ENCODE assay signal across 8 mouse cellular contexts in genomic region chr11:4874551-4874950, GRCm38 (mm10). TPM values are rescaled to one million over a fixed set of nuclear protein-coding genes. Genes with fewer than 3 reads are reported as not detected.
DNase-seq lines count a peak whose midpoint lies in the region; ATAC-seq and TF ChIP-seq lines count a peak whose summit lies in the region.

No protein-coding gene starts in this region.

- no peaks in the 10 kb centered on the region for H3K9me3 ChIP-seq in embryonic facial prominence, embryonic 11.5 days (replicated peaks; ENCODE audit: control insufficient read depth, low read length)

- no peaks in the 10 kb centered on the region; the same call in 1 of the 2 replicates for H3K36me3 ChIP-seq in embryonic facial prominence, embryonic 11.5 days (replicated peaks; ENCODE audit: control insufficient read depth, insufficient read depth, low read depth, low read length)
- H3K36me3 ChIP-seq in kidney, adult 2 months (ENCODE audit: control insufficient read depth, insufficient read depth, low read length), result no peaks in the 10 kb centered on the region

- no peaks in the 10 kb centered on the region for H3K4me1 ChIP-seq in embryonic facial prominence, embryonic 11.5 days (ENCODE audit: control insufficient read depth, insufficient read depth, low read length)
- peaks cover 8% of the 10 kb centered on the region; the same call in 1 of the 2 replicates for H3K4me1 ChIP-seq in kidney, adult 2 months (ENCODE audit: control insufficient read depth, insufficient read depth, low read length)

- peak overlapping the region; percentile 85 for H3K4me3 ChIP-seq in layer of hippocampus, adult 2 months
- H3K4me3 ChIP-seq in embryonic facial prominence, embryonic 11.5 days (ENCODE audit: low read depth, low read length), result peak overlapping the region; percentile 72
- peak overlapping the region; percentile 75 for H3K4me3 ChIP-seq in kidney, adult 2 months (ENCODE audit: insufficient read depth, low read depth, low read length)

- H3K4me2 ChIP-seq in embryonic facial prominence, embryonic 11.5 days (ENCODE audit: low read depth, low read length), result peak overlapping the region; percentile 73

- TF ChIP-seq POLR2A in kidney, adult 2 months (IDR thresholded peaks at IDR 0.05; ENCODE audit: low read depth, low read length), result peak; percentile 58

- H3K27ac ChIP-seq in layer of hippocampus, adult 2 months, result no peak overlapping the region
- no peak overlapping the region for H3K27ac ChIP-seq in embryonic facial prominence, embryonic 11.5 days (replicated peaks; ENCODE audit: low read depth, low read length)
- peak overlapping the region; percentile 83 for H3K27ac ChIP-seq in kidney, adult 2 months (ENCODE audit: insufficient read depth, low read depth, low read length)

- peak overlapping the region; percentile 77 for H3K9ac ChIP-seq in embryonic facial prominence, embryonic 11.5 days (replicated peaks; ENCODE audit: low read length)

- 8% methylated on average over 10 of the region's 10 CpGs for WGBS in embryonic facial prominence, embryonic 11.5 days
- WGBS in kidney, adult 2 months, result 5% methylated on average over 10 of the region's 10 CpGs

- no peak for DNase-seq in layer of hippocampus, adult 2 months (ENCODE audit: low spot score in 2 of 2)
- no peak for DNase-seq in layer of hippocampus, adult 9-10 months (ENCODE audit: low spot score)
- DNase-seq in embryonic facial prominence, embryonic 11.5 days (ENCODE audit: low spot score), result no peak
- DNase-seq in kidney, adult 2 months, result peak; percentile 89
- DNase-seq in thymus, postnatal 4 days, result peak; percentile 46
- no peak for DNase-seq in right cerebral cortex, postnatal 25 days
- DNase-seq in spleen, postnatal 14 days (ENCODE audit: low spot score in 2 of 2), result no peak

- no peaks in the 10 kb centered on the region for H3K27me3 ChIP-seq in embryonic facial prominence, embryonic 11.5 days (ENCODE audit: control insufficient read depth, insufficient read depth, low read length)
- no peaks in the 10 kb centered on the region for H3K27me3 ChIP-seq in kidney, adult 2 months (replicated peaks; ENCODE audit: control insufficient read depth, insufficient read depth, low read length)

- TF ChIP-seq CTCF in layer of hippocampus, adult 2 months (conservative IDR thresholded peaks at IDR 0.05), result no peak
- no peak for TF ChIP-seq CTCF in kidney, adult 2 months (conservative IDR thresholded peaks at IDR 0.05; ENCODE audit: insufficient read depth, insufficient read length, low read depth, low read length)

- peak; percentile 39; the same call in 1 of the 2 replicates for ATAC-seq in embryonic facial prominence, embryonic 11.5 days (replicated peaks; ENCODE audit: insufficient number of reproducible peaks, low FRiP score, low TSS enrichment, low read depth)
- ATAC-seq in megakaryocyte-erythroid progenitor cell, adult 5-6 weeks (replicated peaks; ENCODE audit: low FRiP score, low TSS enrichment, poor library complexity, severe bottlenecking), result peak; percentile 56; the same call in 1 of the 2 replicates

RNA-seq across cellular contexts. Expression of gene Nipsnap1, which starts 0.8 kb away (rescaled TPM):
- total RNA-seq in layer of hippocampus, adult 2 months (2021), result 10 to 100 TPM; 91.7 to 96.6 TPM
- 78.9 and 79.9 TPM in 2 replicates for polyA plus RNA-seq in embryonic facial prominence, embryonic 11.5 days (2014; fragmentation: Nextera tagmentation; extraction: Ambion mirVana)
- polyA plus RNA-seq in kidney, adult 2 months (2012; rRNA removed), result 140 and 164 TPM in 2 replicates
- 12.1 and 17.8 TPM in 2 replicates for total RNA-seq in megakaryocyte-erythroid progenitor cell, adult 5-6 weeks (2014; fragmentation: Nextera tagmentation)
- total RNA-seq in megakaryocyte-erythroid progenitor cell, adult 5-6 weeks (2017), result 11.6 and 13.7 TPM in 2 replicates

RNA-seq across cellular contexts. Expression of gene Thoc5, which starts 20.6 kb away (rescaled TPM):
- 10 to 100 TPM; 37.0 to 41.2 TPM for total RNA-seq in layer of hippocampus, adult 2 months (2021)
- polyA plus RNA-seq in embryonic facial prominence, embryonic 11.5 days (2014; fragmentation: Nextera tagmentation; extraction: Ambion mirVana), result 55.0 and 56.1 TPM in 2 replicates
- polyA plus RNA-seq in kidney, adult 2 months (2012; rRNA removed), result 16.6 and 17.7 TPM in 2 replicates
- total RNA-seq in megakaryocyte-erythroid progenitor cell, adult 5-6 weeks (2014; fragmentation: Nextera tagmentation), result 38.3 and 51.3 TPM in 2 replicates
- 66.9 and 68.5 TPM in 2 replicates for total RNA-seq in megakaryocyte-erythroid progenitor cell, adult 5-6 weeks (2017)

RNA-seq across cellular contexts. Expression of gene Nf2, which starts 25.2 kb away (rescaled TPM):
- 100 to 1,000 TPM in 1 of 2 experiments, 10 to 100 TPM in 1; 91.2 to 102 TPM for total RNA-seq in layer of hippocampus, adult 2 months (2021)
- 52.1 and 52.3 TPM in 2 replicates for polyA plus RNA-seq in embryonic facial prominence, embryonic 11.5 days (2014; fragmentation: Nextera tagmentation; extraction: Ambion mirVana)
- 54.0 and 54.4 TPM in 2 replicates for polyA plus RNA-seq in kidney, adult 2 months (2012; rRNA removed)
- 39.0 and 45.3 TPM in 2 replicates for total RNA-seq in megakaryocyte-erythroid progenitor cell, adult 5-6 weeks (2014; fragmentation: Nextera tagmentation)
- 68.1 and 86.7 TPM in 2 replicates for total RNA-seq in megakaryocyte-erythroid progenitor cell, adult 5-6 weeks (2017)

Comparison
In these comparisons a context has a peak if more than half of its experiments do, and no peak if none do; other contexts are left out.
1. DNase-seq: peak in kidney, adult 2 months (single experiment) and thymus, postnatal 4 days (single experiment); none in layer of hippocampus, adult 2 months (0 of 2), layer of hippocampus, adult 9-10 months (single experiment), embryonic facial prominence, embryonic 11.5 days (single experiment), right cerebral cortex, postnatal 25 days (single experiment) and spleen, postnatal 14 days (0 of 2).
2. RNA of gene Nipsnap1, which starts 0.8 kb away (total RNA-seq): 91.7 to 96.6 TPM in layer of hippocampus, adult 2 months; 11.6 to 17.8 TPM in megakaryocyte-erythroid progenitor cell, adult 5-6 weeks; every median in the first group is over 4 times any median in the second.
3. Peak in every context shown above with its lines, with median percentiles within 50 percentile points of each other: H3K4me3 ChIP-seq.